ENCODE assay signal across 7 mouse cellular contexts in genomic region chr14:52257484-52258213, GRCm38 (mm10). TPM values are rescaled to one million over a fixed set of nuclear protein-coding genes. Genes with fewer than 3 reads are reported as not detected.
DNase-seq lines count a peak whose midpoint lies in the region; ATAC-seq lines count a peak whose summit lies in the region.

TSS of gene Chd8 (minus strand) at chr14:52257780.

- H3K9me3 ChIP-seq in embryonic facial prominence, embryonic 11.5 days (replicated peaks; ENCODE audit: control insufficient read depth, low read length) = no peaks in the 10 kb centered on the region
- H3K9me3 ChIP-seq in limb, embryonic 11.5 days (ENCODE audit: control insufficient read depth, low read length) = no peaks in the 10 kb centered on the region
- no peaks in the 10 kb centered on the region for H3K9me3 ChIP-seq in midbrain, embryonic 14.5 days (ENCODE audit: control insufficient read depth, low read length)

- peak within 1 kb of the TSS; percentile 52 for H3K4me2 ChIP-seq in embryonic facial prominence, embryonic 11.5 days (ENCODE audit: low read depth, low read length)
- peak within 1 kb of the TSS; percentile 46 for H3K4me2 ChIP-seq in limb, embryonic 11.5 days (ENCODE audit: low read depth, severe bottlenecking)
- peak within 1 kb of the TSS; percentile 79 for H3K4me2 ChIP-seq in midbrain, embryonic 14.5 days (ENCODE audit: low read length)

- no peaks in the 10 kb centered on the region; the same call in 1 of the 2 replicates for H3K36me3 ChIP-seq in embryonic facial prominence, embryonic 11.5 days (replicated peaks; ENCODE audit: control insufficient read depth, insufficient read depth, low read depth, low read length)
- no peaks in the 10 kb centered on the region; the same call in 1 of the 2 replicates for H3K36me3 ChIP-seq in limb, embryonic 11.5 days (ENCODE audit: control insufficient read depth, insufficient read depth, low read length)
- peaks cover 14% of the 10 kb centered on the region for H3K36me3 ChIP-seq in midbrain, embryonic 14.5 days (ENCODE audit: control insufficient read depth, insufficient read depth, low read length)

- peak; percentile 100 for ATAC-seq in embryonic facial prominence, embryonic 11.5 days (replicated peaks; ENCODE audit: insufficient number of reproducible peaks, low FRiP score, low TSS enrichment, low read depth)
- ATAC-seq in granulocyte monocyte progenitor cell, adult 5-6 weeks (replicated peaks; ENCODE audit: poor library complexity, severe bottlenecking) = peak; percentile 97
- ATAC-seq in limb, embryonic 11.5 days (ENCODE audit: insufficient number of reproducible peaks, low FRiP score, low TSS enrichment, low read depth) = peak; percentile 100
- ATAC-seq in midbrain, embryonic 14.5 days (ENCODE audit: low FRiP score, low TSS enrichment) = peak; percentile 100

- peak within 1 kb of the TSS; percentile 93 for H3K9ac ChIP-seq in embryonic facial prominence, embryonic 11.5 days (replicated peaks; ENCODE audit: low read length)
- peak within 1 kb of the TSS; percentile 88 for H3K9ac ChIP-seq in limb, embryonic 11.5 days (ENCODE audit: low read length)
- H3K9ac ChIP-seq in midbrain, embryonic 14.5 days (replicated peaks; ENCODE audit: low read length) = peak within 1 kb of the TSS; percentile 85

- H3K4me1 ChIP-seq in embryonic facial prominence, embryonic 11.5 days (ENCODE audit: control insufficient read depth, insufficient read depth, low read length) = no peaks in the 10 kb centered on the region
- H3K4me1 ChIP-seq in limb, embryonic 11.5 days (ENCODE audit: control insufficient read depth, insufficient read depth, low read length) = peaks cover 4% of the 10 kb centered on the region; the same call in 1 of the 2 replicates
- H3K4me1 ChIP-seq in midbrain, embryonic 14.5 days (ENCODE audit: control insufficient read depth, insufficient read depth, low read length) = peaks cover 21% of the 10 kb centered on the region

- DNase-seq in adrenal gland, postnatal 14 days = peak; percentile 99
- peak; percentile 98 for DNase-seq in embryonic facial prominence, embryonic 11.5 days (ENCODE audit: low spot score)
- DNase-seq in kidney, adult 18-20 months = peak; percentile 97
- DNase-seq in limb, embryonic 11.5 days (ENCODE audit: low spot score) = peak; percentile 99
- DNase-seq in midbrain, embryonic 14.5 days = peak; percentile 99
- DNase-seq in spleen, adult 18-20 months = peak; percentile 96 to 97

- peak within 1 kb of the TSS; percentile 78 for H3K27ac ChIP-seq in embryonic facial prominence, embryonic 11.5 days (replicated peaks; ENCODE audit: low read depth, low read length)
- H3K27ac ChIP-seq in limb, embryonic 11.5 days (replicated peaks; ENCODE audit: low read depth, low read length) = peak within 1 kb of the TSS; percentile 73
- H3K27ac ChIP-seq in midbrain, embryonic 14.5 days (replicated peaks; ENCODE audit: low read depth, low read length) = peak within 1 kb of the TSS; percentile 96

- H3K4me3 ChIP-seq in embryonic facial prominence, embryonic 11.5 days (ENCODE audit: low read depth, low read length) = peak within 1 kb of the TSS; percentile 92
- peak within 1 kb of the TSS; percentile 66 for H3K4me3 ChIP-seq in limb, embryonic 11.5 days (ENCODE audit: low read depth, low read length)
- H3K4me3 ChIP-seq in midbrain, embryonic 14.5 days (replicated peaks; ENCODE audit: low read depth, low read length) = peak within 1 kb of the TSS; percentile 93

- H3K27me3 ChIP-seq in embryonic facial prominence, embryonic 11.5 days (ENCODE audit: control insufficient read depth, insufficient read depth, low read length) = no peaks in the 10 kb centered on the region
- H3K27me3 ChIP-seq in limb, embryonic 11.5 days (ENCODE audit: control insufficient read depth, insufficient read depth, low read length) = no peaks in the 10 kb centered on the region
- no peaks in the 10 kb centered on the region for H3K27me3 ChIP-seq in midbrain, embryonic 14.5 days (ENCODE audit: control insufficient read depth, insufficient read depth, low read length)

- under 1% methylated on average over 54 of the region's 54 CpGs for WGBS in embryonic facial prominence, embryonic 11.5 days
- under 1% methylated on average over 54 of the region's 54 CpGs for WGBS in limb, embryonic 11.5 days
- WGBS in midbrain, embryonic 14.5 days = under 1% methylated on average over 54 of the region's 54 CpGs

RNA-seq across cellular contexts. Expression of gene Chd8, which starts in this region (rescaled TPM):
- 88.4 and 93.0 TPM in 2 replicates for total RNA-seq in adrenal gland, postnatal 14 days (2021)
- polyA plus RNA-seq in embryonic facial prominence, embryonic 11.5 days (2014; fragmentation: Nextera tagmentation; extraction: Ambion mirVana) = 47.5 and 55.4 TPM in 2 replicates
- total RNA-seq in granulocyte monocyte progenitor cell, adult 5-6 weeks (2014; fragmentation: Nextera tagmentation) = 71.1 and 96.4 TPM in 2 replicates
- total RNA-seq in granulocyte monocyte progenitor cell, adult 5-6 weeks (2017) = 60.1 and 63.5 TPM in 2 replicates
- 55.4 and 58.6 TPM in 2 replicates for polyA plus RNA-seq in limb, embryonic 11.5 days (2014; fragmentation: Nextera tagmentation; extraction: Ambion mirVana)
- 47.5 and 53.4 TPM in 2 replicates for polyA plus RNA-seq in midbrain, embryonic 14.5 days (2014; fragmentation: Nextera tagmentation; extraction: Ambion mirVana)

Comparison
In these comparisons a context has a peak if more than half of its experiments do, and no peak if none do; other contexts are left out.
1. Peak in every context shown above with its lines: DNase-seq, ATAC-seq, H3K4me3 ChIP-seq and H3K27ac ChIP-seq.